Mouse (Mus musculus) lung, adult 2 months (tissue): Measurements from ENCODE around the gene Rps23. TPM values are rescaled to one million over a fixed set of nuclear protein-coding genes. Genes with fewer than 3 reads are reported as not detected.
A peak's percentile ranks its signal among the peaks of the same experiment; 100 is the strongest.

Source experiments
- DNase-seq: peaks from one replicate; pipeline ENCODE4 v3.0.0; 2022
- H3K4me1 ChIP-seq: fragments of 200-500 bp; 2 replicates; pipeline ENCODE4 v1.6.1; 2011; ENCODE audit warnings: low read length; ENCODE audit not compliant: control insufficient read depth, insufficient read depth
- H3K4me3 ChIP-seq: fragments of 200-500 bp; replicated peaks from 2 replicates; pipeline ENCODE3; 2011; ENCODE audit warnings: low read depth, mild to moderate bottlenecking, control low read depth, low read length; ENCODE audit errors: extremely low read depth
- CTCF ChIP-seq: fragments of 200-500 bp; IDR thresholded peaks from 2 replicates; pipeline ENCODE4 v1.5.1; 2011; ENCODE audit warnings: mild to moderate bottlenecking, low read length, control low read depth; ENCODE audit not compliant: insufficient read depth
- POLR2A ChIP-seq: fragments of 200-500 bp; IDR thresholded peaks from 2 replicates; pipeline ENCODE4 v1.6.1; 2011; ENCODE audit warnings: low read depth, mild to moderate bottlenecking, control low read depth, low read length, borderline replicate concordance; ENCODE audit errors: extremely low read depth
- WGBS: fragments of 180-500 bp; shearing (Covaris S2); methylation state at CpG from one replicate; pipeline ENCODE4 v1.1.7; 2018; 5-methylcytosine and 5-hydroxymethylcytosine counted together
- polyA plus RNA-seq: library from polyadenylated mRNA; depleted of rRNA; stranded (reverse); fragments of >200 nt; gene quantifications from 2 replicates; pipeline ENCODE4 v1.2.3, GENCODE M21; 2012

Gene Rps23
- polyA plus RNA-seq, 1 experiment: 177 TPM

DNA sequence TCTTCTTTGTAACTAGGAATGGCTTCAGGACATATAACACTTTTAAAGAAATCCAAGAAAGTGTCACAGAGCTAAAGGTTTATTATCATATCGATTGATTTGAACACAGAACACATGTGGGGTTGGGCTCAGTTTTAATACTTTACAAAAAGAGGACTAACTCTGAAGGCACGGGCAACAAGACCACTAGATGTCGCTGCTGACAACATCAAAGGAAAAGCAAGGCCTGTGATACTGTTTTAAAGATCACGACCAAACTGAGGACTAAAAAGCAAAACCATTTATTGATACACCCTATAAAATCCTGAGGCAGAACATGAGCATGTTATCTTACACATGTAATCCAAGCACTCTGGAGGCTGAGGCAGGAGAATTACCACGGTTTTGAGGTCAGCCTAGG, 7.1 kb downstream of the Rps23 start:
- peak; percentile 47 for DNase-seq
- Histone ChIP-seq H3K4me3 (no peak overlapping the region), H3K4me1 (no peaks in the 10 kb centered on the region)
- TF ChIP-seq CTCF (peak; percentile 25; the same call in 1 of the 2 replicates), POLR2A (no peak)
- WGBS: 19% methylated on average over 5 of the region's 5 CpGs

DNA sequence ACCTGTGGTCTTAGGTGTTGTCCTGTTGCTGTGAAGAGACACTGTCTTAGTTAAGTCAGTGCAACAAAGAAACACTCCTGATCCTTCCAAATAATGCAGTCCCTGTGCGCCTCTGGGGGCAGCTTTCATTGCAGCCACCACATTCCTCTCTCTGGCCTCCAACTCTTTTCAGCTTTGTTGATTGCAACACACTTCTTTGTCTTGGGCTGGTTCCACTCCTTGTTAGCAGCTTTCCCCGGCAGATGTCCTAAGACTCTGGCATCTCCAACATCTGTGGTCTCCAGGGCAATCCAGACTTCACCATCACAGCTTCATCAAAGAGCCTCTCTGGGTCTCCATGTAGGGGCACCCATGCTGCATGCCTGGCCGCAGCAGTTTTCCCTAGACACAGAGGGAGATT, 10.5 kb downstream of the Rps23 start:
- TF ChIP-seq CTCF (no peak), POLR2A (no peak)
- Histone ChIP-seq H3K4me1 (no peaks in the 10 kb centered on the region), H3K4me3 (no peak overlapping the region)
- DNase-seq: no peak
- WGBS: 66% methylated on average over 3 of the region's 3 CpGs

DNA sequence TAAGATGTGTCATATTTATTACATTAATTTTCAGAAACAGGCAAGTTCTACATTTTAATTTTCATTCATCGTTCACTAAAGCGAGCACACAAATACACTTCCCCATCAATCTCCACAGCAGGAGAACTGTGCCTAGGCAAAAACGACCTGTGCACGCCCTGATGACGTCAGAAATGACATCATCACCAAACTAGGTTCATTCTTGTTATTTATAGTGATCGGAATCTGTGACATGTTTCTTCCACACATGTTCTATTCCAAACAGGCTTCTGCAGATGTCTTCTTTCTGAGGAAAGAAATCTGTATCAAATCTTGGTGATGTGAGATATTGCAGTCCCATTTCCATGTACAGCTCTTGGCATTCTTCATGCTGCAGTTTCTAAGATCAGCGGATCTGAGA, 13.1 kb downstream of the Rps23 start:
- Histone ChIP-seq H3K4me1 (no peaks in the 10 kb centered on the region), H3K4me3 (no peak overlapping the region)
- WGBS: 72% methylated on average over 7 of the region's 7 CpGs
- no peak for DNase-seq
- TF ChIP-seq CTCF: no peak

DNA sequence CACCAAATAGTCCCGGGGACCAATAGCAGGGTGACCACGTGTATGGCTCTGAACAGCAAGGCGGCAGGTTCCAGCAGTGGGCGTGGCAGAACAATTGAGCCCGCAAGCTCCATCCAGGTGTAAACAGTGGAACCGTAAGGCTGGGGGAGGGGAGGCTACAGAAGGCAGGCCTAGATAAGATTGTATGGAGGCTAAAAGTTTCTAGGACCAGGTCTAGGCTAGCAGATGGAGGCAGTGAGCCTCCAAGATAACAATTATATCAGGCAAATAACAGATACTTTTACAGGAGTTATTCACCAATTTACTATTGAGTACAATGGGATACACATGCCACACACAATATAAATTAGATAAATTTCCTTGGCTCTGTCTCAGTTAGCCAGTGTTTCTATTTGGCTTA, 16.4 kb downstream of the Rps23 start:
- Histone ChIP-seq H3K4me1 (no peaks in the 10 kb centered on the region), H3K4me3 (no peak overlapping the region)
- DNase-seq: no peak
- TF ChIP-seq POLR2A: no peak
- TF ChIP-seq CTCF: no peak
- WGBS: 54% methylated on average over 6 of the region's 6 CpGs

DNA sequence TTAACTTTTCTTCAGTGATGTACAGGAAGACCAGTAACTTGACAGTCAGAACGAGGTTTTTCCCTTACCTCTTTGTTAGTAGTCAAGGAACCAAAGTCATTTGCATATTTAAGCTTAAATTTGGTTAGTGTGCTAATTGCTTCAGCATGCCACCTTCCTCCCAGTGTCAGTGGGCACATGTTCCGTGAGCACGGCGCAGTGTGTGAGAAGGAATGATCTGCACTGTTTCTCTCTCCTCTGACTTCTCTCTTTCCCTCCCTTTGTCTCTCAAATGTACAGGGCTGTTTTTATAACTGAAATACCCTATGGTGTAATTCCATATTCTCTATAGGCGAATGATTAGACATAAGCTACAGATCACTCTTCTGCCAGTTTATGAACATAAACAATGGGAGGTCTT, 16.8 kb downstream of the Rps23 start:
- WGBS: 83% methylated on average over 5 of the region's 5 CpGs

DNA sequence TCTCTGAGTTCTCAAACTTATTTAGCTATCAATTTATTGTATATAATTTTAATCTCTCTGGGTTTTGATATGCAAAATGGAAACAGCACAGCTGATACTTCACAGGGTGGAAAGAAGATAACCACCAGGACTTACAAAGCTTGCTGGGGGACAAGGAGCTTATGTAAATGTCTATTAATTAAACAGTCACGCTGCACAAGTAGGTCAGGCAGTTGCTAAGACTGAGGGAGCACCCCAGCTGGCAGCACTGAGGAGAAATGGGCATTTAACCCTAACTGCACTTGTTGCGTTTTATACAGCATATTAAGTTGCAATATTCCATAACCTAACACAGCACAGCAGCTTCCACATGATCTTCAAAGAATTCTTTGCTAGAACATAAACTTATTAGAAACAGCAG, 36.1 kb downstream of the Rps23 start:
- WGBS: 65% methylated on average over 2 of the region's 2 CpGs
- Histone ChIP-seq H3K4me3 (no peak overlapping the region), H3K4me1 (no peaks in the 10 kb centered on the region)
- TF ChIP-seq CTCF (no peak), POLR2A (no peak)
- DNase-seq: no peak

More for the DNA sequence above, 16.8 kb downstream of the Rps23 start:
- DNase-seq: no peak
- TF ChIP-seq CTCF: no peak
- TF ChIP-seq POLR2A: no peak
- Histone ChIP-seq H3K4me3 (no peak overlapping the region), H3K4me1 (no peaks in the 10 kb centered on the region)

DNA sequence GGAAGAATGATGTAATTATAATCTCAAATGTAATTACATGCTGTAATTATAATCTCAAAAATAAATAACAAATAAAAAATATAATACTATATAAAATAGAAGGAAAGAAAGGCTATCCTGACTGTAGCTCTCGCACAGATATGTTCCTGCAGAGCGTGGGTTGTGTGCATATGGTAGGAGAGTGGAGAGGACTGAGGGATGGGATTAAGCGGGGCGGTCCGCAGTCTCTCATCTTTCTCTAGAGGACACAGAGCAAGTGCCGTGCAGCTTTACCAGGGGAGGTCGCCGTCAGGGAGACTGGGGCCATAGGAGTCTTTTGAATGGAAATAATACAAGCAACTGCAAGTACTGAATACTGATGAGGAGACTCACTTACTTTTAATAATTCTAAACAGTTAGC, 37.8 kb downstream of the Rps23 start:
- DNase-seq: no peak
- Histone ChIP-seq H3K4me3 (no peak overlapping the region), H3K4me1 (no peaks in the 10 kb centered on the region)
- TF ChIP-seq CTCF (no peak), POLR2A (no peak)
- 96% methylated on average over 8 of the region's 8 CpGs for WGBS

DNA sequence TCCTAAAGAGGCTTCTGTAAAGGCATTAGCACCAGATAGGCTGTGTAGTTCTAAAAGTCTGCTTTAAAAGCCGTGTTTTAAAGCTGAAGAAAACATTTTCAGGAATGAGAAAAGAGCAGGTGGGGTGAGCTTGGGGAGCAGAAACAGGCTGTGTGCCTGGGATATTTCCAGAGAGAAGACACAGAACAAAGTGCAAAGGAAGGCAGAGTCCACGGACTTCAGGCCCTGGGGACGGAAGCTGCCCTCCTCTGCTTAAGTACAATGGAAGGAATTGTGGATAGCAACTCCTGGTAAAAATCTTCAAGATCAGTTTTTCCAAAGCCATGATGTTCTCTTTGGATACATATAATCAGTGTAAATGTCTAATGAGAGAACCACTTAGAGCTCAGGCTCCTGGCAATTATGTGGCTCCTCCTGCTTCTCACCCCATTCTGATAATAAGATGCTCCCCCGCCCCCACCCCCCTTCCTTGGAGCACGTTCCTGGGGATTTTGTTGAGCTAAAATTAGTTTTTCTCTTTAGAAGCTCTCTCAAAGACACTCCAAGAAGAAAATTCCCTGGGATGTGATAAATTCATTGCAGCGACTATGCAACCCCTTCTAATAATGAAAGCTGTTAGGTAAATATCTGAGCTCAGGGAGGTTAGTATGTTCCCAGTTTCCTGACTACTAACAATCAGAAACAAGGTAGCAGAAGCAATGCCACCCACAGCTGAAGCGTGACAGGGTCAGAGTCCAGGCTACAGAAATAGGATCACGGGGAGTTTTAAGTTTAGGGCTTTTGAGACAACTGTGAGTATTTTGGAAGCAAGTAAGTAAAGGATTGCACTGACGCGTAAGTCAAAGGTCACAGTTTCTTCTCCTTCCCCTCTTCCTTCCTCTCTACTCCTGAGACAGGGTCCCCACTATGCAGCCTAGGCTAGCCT, 40.3 kb downstream of the Rps23 start:
- Histone ChIP-seq H3K4me1 (no peaks in the 10 kb centered on the region), H3K4me3 (no peak overlapping the region)
- TF ChIP-seq CTCF (no peak), POLR2A (no peak)
- WGBS: 67% methylated on average over 10 of the region's 10 CpGs
- no peak for DNase-seq

DNA sequence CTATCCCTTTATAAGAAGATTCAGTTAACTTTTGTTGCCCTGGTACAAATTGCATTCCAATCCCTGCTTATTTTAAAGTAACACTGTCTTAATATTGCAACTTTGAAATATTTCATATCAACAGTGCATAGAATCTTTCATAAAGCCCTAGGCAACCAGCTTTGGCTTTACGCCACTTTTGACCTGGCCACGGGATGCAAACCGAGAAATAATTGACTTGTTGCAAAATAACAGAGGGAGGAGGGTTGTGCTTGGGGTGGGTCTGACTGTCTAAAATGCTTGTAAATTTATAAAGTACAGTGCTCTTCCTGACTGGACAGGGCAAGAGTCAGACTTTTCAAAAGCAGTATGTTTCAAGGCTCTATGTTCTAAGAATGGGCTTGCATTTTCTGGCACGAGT, 41.8 kb downstream of the Rps23 start:
- DNase-seq: no peak
- H3K4me3 ChIP-seq: no peak overlapping the region
- WGBS: 70% methylated on average over 4 of the region's 4 CpGs
- H3K4me1 ChIP-seq: no peaks in the 10 kb centered on the region
- TF ChIP-seq CTCF: no peak
- TF ChIP-seq POLR2A: no peak

DNA sequence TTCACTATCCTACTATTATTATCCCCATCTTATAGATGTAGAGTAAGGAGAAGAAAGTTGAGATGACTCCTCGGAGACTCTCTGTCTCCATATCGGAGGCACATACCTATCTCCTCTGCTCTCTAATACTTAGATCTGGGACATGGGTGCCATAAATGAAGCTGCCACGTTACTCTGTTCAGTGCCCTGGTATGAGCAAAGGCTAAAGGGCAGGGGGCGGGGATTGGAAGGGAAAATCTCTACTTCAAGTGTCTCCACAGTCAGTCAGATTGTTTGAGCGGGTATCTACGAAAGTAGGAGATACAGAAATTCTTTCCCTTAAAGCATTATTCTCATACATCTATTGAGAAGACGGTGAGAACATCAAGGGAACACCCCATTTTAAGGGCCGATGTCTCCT, 43.2 kb downstream of the Rps23 start:
- no peak for DNase-seq
- no peak for TF ChIP-seq CTCF
- no peak for TF ChIP-seq POLR2A
- H3K4me3 ChIP-seq: no peak overlapping the region
- no peaks in the 10 kb centered on the region for H3K4me1 ChIP-seq
- 82% methylated on average over 8 of the region's 8 CpGs for WGBS

DNA sequence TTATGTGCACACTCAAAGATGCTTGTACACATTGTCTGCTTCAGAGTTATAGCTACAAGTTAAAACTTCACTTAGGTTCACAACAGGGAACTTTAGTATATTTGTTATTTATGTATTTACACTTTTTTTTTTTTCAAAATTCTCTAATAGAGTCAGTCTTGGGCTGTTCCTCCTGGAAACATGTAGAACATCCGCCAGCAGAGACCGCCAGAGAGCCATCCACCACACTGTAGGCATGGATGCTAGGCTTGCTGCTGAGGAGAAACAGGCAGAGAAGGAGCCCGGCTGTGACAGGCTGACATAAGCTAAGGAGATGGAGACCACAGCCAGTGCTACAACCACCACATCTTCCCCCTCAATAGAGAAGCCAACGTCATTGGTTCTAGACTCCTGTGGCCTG, 44.7 kb downstream of the Rps23 start:
- no peaks in the 10 kb centered on the region for H3K4me1 ChIP-seq
- TF ChIP-seq POLR2A (no peak), CTCF (peak; percentile 83)
- no peak overlapping the region for H3K4me3 ChIP-seq
- 7% methylated on average over 4 of the region's 4 CpGs for WGBS
- peak; percentile 62 for DNase-seq
